Mouse (Mus musculus) embryonic fibroblast, embryonic 13.5 days (primary cell): ENCODE results near the gene Larp6. TPM values are rescaled to one million over a fixed set of nuclear protein-coding genes. Genes with fewer than 3 reads are reported as not detected.

Experiments used
- H3K27ac ChIP-seq: 2 replicates; pipeline ENCODE4 v1.5.1; 2012; ENCODE audit warnings: low read length, control low read depth, inconsistent platforms; ENCODE audit not compliant: insufficient read depth
- H3K4me1 ChIP-seq: 2 replicates; pipeline ENCODE4 v1.6.1; 2011; ENCODE audit warnings: low read length; ENCODE audit not compliant: control insufficient read depth, insufficient read depth
- H3K4me3 ChIP-seq: 2 replicates; pipeline ENCODE4 v1.5.1; 2011; ENCODE audit warnings: mild to moderate bottlenecking, control low read depth, low read length; ENCODE audit not compliant: insufficient read depth
- CTCF ChIP-seq: IDR thresholded peaks from 2 replicates; pipeline ENCODE4 v1.5.1; 2011; ENCODE audit warnings: mild to moderate bottlenecking, control low read depth, low read length, moderate library complexity, borderline replicate concordance; ENCODE audit not compliant: insufficient read depth
- POLR2A ChIP-seq: IDR thresholded peaks from 2 replicates; pipeline ENCODE4 v1.6.1; 2011; ENCODE audit warnings: low read depth, mild to moderate bottlenecking, control low read depth, low read length, moderate library complexity
- polyA plus RNA-seq: library from polyadenylated mRNA; stranded (reverse); fragments of >200 nt; gene quantifications from 2 replicates; pipeline ENCODE4 v1.2.4, GENCODE M21; 2011; ENCODE audit warnings: low read depth; ENCODE audit not compliant: missing spikeins, insufficient read length

Gene Larp6
- polyA plus RNA-seq, 1 experiment: 3.4 TPM

GRCm38 (mm10) chr9:60782057-60782789 lies 69.4 kb downstream of the Larp6 start:
- no peak overlapping the region for H3K4me3 ChIP-seq
- TF ChIP-seq POLR2A (no peak), CTCF (no peak)
- no peak overlapping the region for H3K27ac ChIP-seq
- H3K4me1 ChIP-seq: no peaks in the 10 kb centered on the region; the same call in 1 of the 2 replicates

GRCm38 (mm10) chr9:60785069-60785468 lies 72.3 kb downstream of the Larp6 start:
- Histone ChIP-seq H3K27ac (no peak overlapping the region), H3K4me3 (no peak overlapping the region), H3K4me1 (no peaks in the 10 kb centered on the region; the same call in 1 of the 2 replicates)
- TF ChIP-seq POLR2A: no peak
- no peak for TF ChIP-seq CTCF

GRCm38 (mm10) chr9:60787517-60788110 lies 74.8 kb downstream of the Larp6 start:
- TF ChIP-seq POLR2A: no peak
- no peak for TF ChIP-seq CTCF

More at GRCm38 (mm10) chr9:60787517-60788110, 74.8 kb downstream of the Larp6 start:
- Histone ChIP-seq H3K4me3 (no peak overlapping the region), H3K27ac (no peak overlapping the region), H3K4me1 (no peaks in the 10 kb centered on the region; the same call in 1 of the 2 replicates)

Other genes with a start within 250 kb of the Larp6 start
- gene Thsd4, start 190.9 kb upstream of the Larp6 start, polyA plus RNA-seq: 3.8 and 7.0 TPM in 2 replicates
- 11.0 and 16.6 TPM in 2 replicates for gene Lrrc49, start 24.8 kb upstream of the Larp6 start, polyA plus RNA-seq
- gene Uaca, start 81.6 kb downstream of the Larp6 start, polyA plus RNA-seq: 15.1 and 17.8 TPM in 2 replicates